Mouse (Mus musculus) hindbrain, embryonic 12.5 days (tissue): ENCODE measurements around the gene Cyp4x1. TPM values are rescaled to one million over a fixed set of nuclear protein-coding genes. Genes with fewer than 3 reads are reported as not detected.

Experiments used
- ATAC-seq: fragments of 200-750 bp; cut with Nextera tagmentation; 2 replicates; pipeline ENCODE4 v1.8.0; 2017; ENCODE audit warnings: moderate TSS enrichment; ENCODE audit not compliant: low FRiP score
- H3K27ac ChIP-seq: fragments of 300-500 bp; sonication (generic); 2 replicates; pipeline ENCODE4 v1.5.1; 2016; ENCODE audit warnings: mild to moderate bottlenecking
- H3K27me3 ChIP-seq: fragments of 300-500 bp; sonication (generic); 2 replicates; pipeline ENCODE4 v1.6.1; 2016; ENCODE audit warnings: mild to moderate bottlenecking
- H3K36me3 ChIP-seq: fragments of 300-500 bp; sonication (generic); 2 replicates; pipeline ENCODE4 v1.6.1; 2016; ENCODE audit warnings: mild to moderate bottlenecking
- H3K4me1 ChIP-seq: fragments of 300-500 bp; sonication (generic); 2 replicates; pipeline ENCODE4 v1.6.1; 2016
- H3K4me2 ChIP-seq: fragments of 300-500 bp; sonication (generic); replicated peaks from 2 replicates; pipeline ENCODE4 v1.6.1; 2016; ENCODE audit warnings: mild to moderate bottlenecking
- H3K4me3 ChIP-seq: fragments of 300-500 bp; sonication (generic); 2 replicates; pipeline ENCODE4 v1.5.1; 2016; ENCODE audit warnings: mild to moderate bottlenecking
- H3K9ac ChIP-seq: fragments of 300-500 bp; sonication (generic); 2 replicates; pipeline ENCODE4 v1.6.1; 2016; ENCODE audit warnings: mild to moderate bottlenecking, moderate library complexity
- H3K9me3 ChIP-seq: fragments of 300-500 bp; sonication (generic); replicated peaks from 2 replicates; pipeline ENCODE4 v1.6.1; 2016; ENCODE audit warnings: mild to moderate bottlenecking
- WGBS: fragments of 180-500 bp; shearing (Covaris S2); methylation state at CpG from one replicate; pipeline ENCODE4 v1.1.7; 2016; 5-methylcytosine and 5-hydroxymethylcytosine counted together
- polyA plus RNA-seq: library from polyadenylated mRNA; unstranded; fragments of >200 nt; fragmentation: Nextera tagmentation; extraction: Ambion mirVana; gene quantifications from 2 replicates; pipeline ENCODE4 v1.2.1, GENCODE M21; 2016

The Cyp4x1 gene
- polyA plus RNA-seq, 1 experiment from 2014 or later, result 1.9 TPM

DNA sequence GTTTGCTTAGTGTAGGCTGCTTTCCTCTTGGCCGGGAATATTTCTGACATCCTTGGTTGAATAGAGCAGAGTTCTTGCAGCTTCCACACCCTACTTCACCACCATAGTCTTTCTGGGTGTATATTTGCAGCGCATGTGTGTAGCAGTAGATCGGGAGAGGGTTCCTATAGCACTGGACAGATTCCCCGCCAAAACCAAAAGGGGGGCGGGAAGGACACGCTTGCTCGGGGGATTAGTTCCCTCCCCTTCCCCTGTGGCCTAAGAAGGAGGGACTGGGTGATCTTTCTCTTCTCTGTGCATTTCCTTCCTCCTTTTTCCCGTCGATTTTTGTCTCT lies 71.6 kb downstream of the Cyp4x1 start:
- Histone ChIP-seq H3K4me1 (peaks cover 11% of the 10 kb centered on the region), H3K9ac (peak overlapping the region; percentile 55; the same call in 1 of the 2 replicates), H3K36me3 (no peaks in the 10 kb centered on the region), H3K4me3 (peak overlapping the region; percentile 50), H3K27me3 (peaks cover 94% of the 10 kb centered on the region), H3K9me3 (no peaks in the 10 kb centered on the region), H3K4me2 (peak overlapping the region; percentile 97), H3K27ac (no peak overlapping the region)
- under 1% methylated on average over 9 of the region's 9 CpGs for WGBS
- no peak; the same call in 1 of the 2 replicates for ATAC-seq

DNA sequence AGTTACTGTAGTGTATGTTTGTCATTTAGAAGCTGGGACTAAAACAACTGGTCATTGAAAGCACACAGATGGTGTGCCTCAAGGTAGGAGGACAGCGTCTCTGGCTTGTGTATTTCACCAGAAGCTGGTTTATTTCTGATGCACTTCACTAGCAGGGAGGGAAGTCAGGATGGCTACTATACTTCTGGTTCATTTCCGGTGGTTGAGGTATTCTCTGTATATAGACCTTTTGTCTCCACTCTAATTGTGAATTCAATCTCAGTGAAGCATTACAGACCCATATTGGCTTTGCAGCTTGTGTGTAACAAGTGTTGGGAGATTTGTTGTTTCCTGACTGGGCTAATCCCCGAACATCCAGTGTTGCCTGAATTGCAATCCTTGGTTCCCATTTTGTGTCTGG lies 73.3 kb downstream of the Cyp4x1 start:
- no peaks in the 10 kb centered on the region for H3K9me3 ChIP-seq
- no peaks in the 10 kb centered on the region for H3K36me3 ChIP-seq
- peak overlapping the region; percentile 25; the same call in 1 of the 2 replicates for H3K4me2 ChIP-seq
- H3K9ac ChIP-seq, result no peak overlapping the region
- peaks cover 95% of the 10 kb centered on the region for H3K27me3 ChIP-seq
- WGBS, result 17% methylated on average over 3 of the region's 3 CpGs
- no peak overlapping the region for H3K27ac ChIP-seq
- peaks cover 22% of the 10 kb centered on the region for H3K4me1 ChIP-seq
- peak overlapping the region; percentile 10; the same call in 1 of the 2 replicates for H3K4me3 ChIP-seq
- no peak for ATAC-seq

DNA sequence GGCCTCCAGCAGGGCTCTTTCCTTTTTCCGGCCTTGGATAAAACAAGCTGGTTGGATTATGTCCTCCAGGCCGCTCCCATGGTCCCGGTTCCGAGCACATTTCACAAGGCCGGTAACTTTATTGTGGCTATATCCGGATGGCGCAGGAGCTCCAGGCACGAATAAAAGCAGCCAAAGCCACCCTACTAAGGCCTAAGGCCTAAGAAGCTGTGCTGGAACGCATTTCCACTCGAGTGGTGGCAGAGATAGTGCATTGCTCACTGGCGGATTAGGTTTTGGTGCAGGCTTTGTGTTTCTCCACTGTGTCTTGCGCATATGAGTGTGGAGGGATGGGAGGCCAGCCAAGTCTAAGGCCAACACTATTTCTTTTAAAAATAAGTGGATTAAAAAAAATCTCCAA lies 74.2 kb downstream of the Cyp4x1 start:
- no peaks in the 10 kb centered on the region for H3K36me3 ChIP-seq
- H3K9ac ChIP-seq, result no peak overlapping the region
- no peaks in the 10 kb centered on the region for H3K9me3 ChIP-seq
- H3K27me3 ChIP-seq, result peaks cover 95% of the 10 kb centered on the region
- peak overlapping the region; percentile 29 for H3K4me3 ChIP-seq
- WGBS, result 4% methylated on average over 12 of the region's 12 CpGs
- H3K4me1 ChIP-seq, result peaks cover 22% of the 10 kb centered on the region
- H3K4me2 ChIP-seq, result peak overlapping the region; percentile 25; the same call in 1 of the 2 replicates
- H3K27ac ChIP-seq, result peak overlapping the region; percentile 35; the same call in 1 of the 2 replicates
- no peak for ATAC-seq

DNA sequence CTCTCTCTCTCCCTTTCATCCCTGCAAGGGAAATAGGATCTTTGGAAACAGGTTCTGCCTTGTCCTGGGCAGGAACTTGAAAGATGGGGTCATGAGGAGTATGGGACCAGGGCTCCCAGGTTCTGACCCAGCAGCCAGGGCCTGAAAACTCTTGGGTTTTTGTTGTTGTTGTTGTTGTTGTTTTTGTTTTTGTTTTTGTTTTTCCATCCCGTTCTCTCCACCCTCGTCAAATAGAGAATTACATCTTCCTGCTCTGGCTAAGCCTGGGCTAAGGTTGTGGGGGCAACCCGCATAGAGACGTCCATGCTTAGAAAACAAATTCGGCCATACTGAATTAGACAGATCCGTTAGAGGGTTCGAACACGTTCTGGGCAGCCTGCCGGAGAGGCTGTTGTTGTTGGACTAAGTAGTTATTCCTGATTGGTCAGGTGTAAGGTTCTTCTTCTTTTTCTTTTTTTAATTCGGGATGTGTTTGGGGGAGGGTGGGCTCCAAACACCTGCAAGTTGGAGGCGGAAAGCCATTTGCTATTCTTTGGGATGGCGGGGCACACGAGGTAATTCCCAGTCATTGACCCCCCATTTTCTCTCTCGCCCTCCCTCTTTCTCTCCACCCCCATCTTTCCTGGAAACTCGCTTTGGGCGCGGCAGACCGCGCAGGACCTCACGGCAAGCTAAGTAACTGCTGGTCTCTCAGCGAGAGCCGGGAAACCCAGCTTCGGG lies 75.0 kb downstream of the Cyp4x1 start:
- no peak overlapping the region for H3K9ac ChIP-seq
- H3K27ac ChIP-seq, result peak overlapping the region; percentile 76; the same call in 1 of the 2 replicates
- under 1% methylated on average over 23 of the region's 23 CpGs for WGBS
- H3K4me3 ChIP-seq, result peak overlapping the region; percentile 29
- peak overlapping the region; percentile 25 for H3K4me2 ChIP-seq
- H3K27me3 ChIP-seq, result peaks cover 94% of the 10 kb centered on the region
- no peaks in the 10 kb centered on the region for H3K36me3 ChIP-seq
- H3K4me1 ChIP-seq, result peaks cover 22% of the 10 kb centered on the region
- H3K9me3 ChIP-seq, result no peaks in the 10 kb centered on the region
- ATAC-seq, result no peak

DNA sequence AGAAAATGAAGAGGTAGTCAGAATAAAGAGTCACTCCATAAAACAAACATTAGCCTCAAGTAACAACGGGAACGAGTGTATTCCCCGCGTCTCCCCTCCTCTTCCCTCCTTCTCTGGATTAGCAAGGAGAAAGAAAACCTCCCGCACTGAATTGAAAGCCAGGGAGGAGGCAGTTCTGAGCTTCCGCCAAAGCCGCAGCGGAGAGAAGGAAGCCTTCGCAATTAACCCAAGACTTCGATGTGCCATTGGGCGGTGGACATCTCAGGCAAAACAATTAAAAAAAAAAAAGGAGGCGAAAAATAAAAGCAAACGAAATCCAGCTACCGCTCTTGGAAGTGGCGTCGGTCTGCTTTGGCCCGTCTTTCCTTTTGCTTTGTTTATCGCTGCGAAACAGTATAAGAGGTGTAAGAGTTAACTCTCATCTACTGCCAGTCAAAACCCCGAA lies 75.7 kb downstream of the Cyp4x1 start:
- H3K4me2 ChIP-seq, result 0 out of 2 replicates have a peak overlapping the region, but pooled peaks have one; percentile 4
- WGBS, result under 1% methylated on average over 20 of the region's 20 CpGs
- H3K27me3 ChIP-seq, result peaks cover 94% of the 10 kb centered on the region
- no peak for ATAC-seq
- H3K9ac ChIP-seq, result no peak overlapping the region
- no peaks in the 10 kb centered on the region for H3K36me3 ChIP-seq
- peak overlapping the region; percentile 29 for H3K4me3 ChIP-seq
- H3K9me3 ChIP-seq, result no peaks in the 10 kb centered on the region
- peaks cover 18% of the 10 kb centered on the region for H3K4me1 ChIP-seq
- H3K27ac ChIP-seq, result peak overlapping the region; percentile 76; the same call in 1 of the 2 replicates

DNA sequence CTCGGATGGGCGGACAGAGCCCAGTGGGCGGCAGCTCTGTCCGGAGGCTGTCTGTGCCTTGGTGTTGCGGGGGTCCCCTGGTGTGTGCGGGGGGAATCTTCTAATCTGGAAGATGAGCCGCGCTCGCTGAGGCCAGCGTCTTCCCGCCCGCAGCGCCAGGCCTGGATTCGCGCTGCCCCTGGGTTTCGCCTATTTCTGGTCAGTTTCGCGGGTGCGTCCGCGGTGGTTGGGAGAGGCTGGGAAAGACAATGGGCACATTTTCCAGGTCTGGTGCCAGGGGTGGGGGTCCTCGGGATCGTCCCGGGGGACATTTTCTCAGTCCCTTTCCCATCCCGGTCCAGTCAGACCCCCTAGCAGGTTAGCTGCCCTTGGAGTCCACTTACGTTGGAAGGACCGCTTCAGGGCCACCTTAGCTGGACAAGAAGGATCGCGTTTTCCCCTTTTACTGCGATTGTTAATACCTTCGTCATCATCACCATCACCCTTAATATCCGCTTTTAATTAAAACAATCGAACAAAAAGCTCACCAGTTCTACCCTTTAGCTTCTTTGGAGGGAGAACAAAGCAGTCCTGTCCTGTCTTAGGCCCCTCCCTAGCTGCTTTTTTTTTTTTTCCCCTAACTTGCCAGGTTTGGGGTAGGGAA lies 76.3 kb downstream of the Cyp4x1 start:
- Histone ChIP-seq H3K27ac (peak overlapping the region; percentile 76), H3K36me3 (no peaks in the 10 kb centered on the region), H3K9ac (peak overlapping the region; percentile 43), H3K9me3 (no peaks in the 10 kb centered on the region), H3K27me3 (peaks cover 94% of the 10 kb centered on the region), H3K4me1 (peaks cover 13% of the 10 kb centered on the region), H3K4me2 (peak overlapping the region; percentile 52), H3K4me3 (peak overlapping the region; percentile 29)
- peak; percentile 20; the same call in 1 of the 2 replicates for ATAC-seq
- under 1% methylated on average over 33 of the region's 33 CpGs for WGBS

DNA sequence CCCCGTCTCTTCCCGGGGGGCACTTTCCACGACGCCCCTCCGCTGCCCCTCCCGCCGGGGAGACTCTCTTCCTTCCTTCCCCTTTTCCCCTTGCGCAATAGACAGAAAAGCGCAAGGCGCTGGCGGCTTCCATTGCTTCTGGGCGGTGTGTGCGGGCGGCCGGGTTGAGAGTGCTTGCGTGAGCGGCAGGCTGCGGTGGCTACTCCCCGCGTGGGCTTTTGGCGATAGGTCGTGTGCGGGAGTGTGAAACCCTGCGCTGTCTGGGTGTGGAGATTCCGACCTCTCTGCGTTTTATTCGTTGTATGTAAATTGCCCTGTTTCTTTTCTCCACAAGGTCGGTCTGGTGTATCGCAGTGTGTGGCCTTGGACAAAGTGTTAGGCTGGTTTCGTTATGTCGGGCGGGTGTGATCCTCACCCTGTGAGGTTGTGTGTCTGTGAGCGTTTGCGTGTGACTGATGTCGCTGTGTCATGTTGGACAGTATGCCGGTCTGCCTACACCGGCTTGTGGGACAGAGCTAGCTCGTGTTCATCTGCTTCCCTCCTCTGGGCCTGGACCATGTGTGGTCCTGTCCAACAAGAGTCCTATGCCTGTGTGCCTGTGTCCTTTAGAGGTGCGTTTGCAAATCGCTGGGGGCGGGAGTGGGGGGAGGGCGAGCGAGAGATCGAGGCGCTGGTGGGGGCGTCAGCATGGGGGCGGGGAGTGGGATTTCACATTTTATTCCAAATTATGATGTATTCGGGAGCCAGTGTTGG lies 77.0 kb downstream of the Cyp4x1 start:
- Histone ChIP-seq H3K27me3 (peaks cover 94% of the 10 kb centered on the region), H3K9ac (peak overlapping the region; percentile 43), H3K4me2 (peak overlapping the region; percentile 52), H3K4me1 (peaks cover 15% of the 10 kb centered on the region), H3K36me3 (no peaks in the 10 kb centered on the region), H3K9me3 (no peaks in the 10 kb centered on the region), H3K27ac (peak overlapping the region; percentile 76), H3K4me3 (peak overlapping the region; percentile 29)
- peak; percentile 81 for ATAC-seq
- WGBS, result 1% methylated on average over 47 of the region's 48 CpGs

DNA sequence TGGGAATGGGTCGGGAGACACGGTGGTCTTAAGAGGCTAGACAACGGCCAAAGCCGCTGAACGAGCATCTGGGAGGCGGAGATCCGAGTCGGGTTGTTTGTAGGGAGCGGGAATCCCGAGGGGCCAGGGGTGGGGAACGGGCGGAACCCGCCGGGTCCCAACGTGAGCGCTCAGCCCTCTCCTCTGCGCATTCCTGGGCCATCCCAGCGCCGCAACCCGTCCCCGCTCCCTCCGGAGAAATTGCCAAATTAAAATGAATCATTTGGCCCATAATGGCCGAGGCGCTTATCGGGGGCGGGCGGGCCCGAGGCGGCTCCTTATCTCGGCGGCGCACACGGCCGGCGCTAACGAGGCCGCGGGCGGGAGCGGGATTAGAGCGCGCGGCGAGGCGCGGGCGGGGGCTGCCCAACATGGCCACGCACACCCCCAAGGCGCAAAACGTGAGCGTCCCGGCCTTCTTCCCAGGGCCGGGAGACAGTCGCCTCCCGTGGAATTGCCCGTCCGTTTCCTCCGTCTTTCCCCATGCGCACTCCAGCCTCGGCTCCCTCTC lies 77.6 kb downstream of the Cyp4x1 start, which contains the start of gene Tal1:
TSS of gene Tal1 (plus strand) at position 56 of the 550 bp plus-strand sequence.
- Histone ChIP-seq H3K36me3 (no peaks in the 10 kb centered on the region), H3K27me3 (peaks cover 94% of the 10 kb centered on the region), H3K9me3 (no peaks in the 10 kb centered on the region), H3K4me1 (peaks cover 15% of the 10 kb centered on the region), H3K27ac (peak within 1 kb of the TSS; percentile 76), H3K4me3 (peak within 1 kb of the TSS; percentile 29), H3K4me2 (peak within 1 kb of the TSS; percentile 52), H3K9ac (peak within 1 kb of the TSS; percentile 43)
- ATAC-seq, result peak; percentile 65
- WGBS, result under 1% methylated on average over 58 of the region's 60 CpGs

Other genes starting within 250 kb of the Cyp4x1 start
- 2.2 and 2.8 TPM in 2 replicates for gene Foxd2, start 225.4 kb downstream of the Cyp4x1 start, polyA plus RNA-seq
- not detected in 2 replicates for gene Foxe3, start 208.3 kb downstream of the Cyp4x1 start, polyA plus RNA-seq
- gene Cmpk1, start 147.0 kb downstream of the Cyp4x1 start, polyA plus RNA-seq, result 137 and 161 TPM in 2 replicates
- gene Stil, start 134.1 kb downstream of the Cyp4x1 start, polyA plus RNA-seq, result 12.3 and 12.8 TPM in 2 replicates
- 6.0 and 7.0 TPM in 2 replicates for gene Tal1, start 77.9 kb downstream of the Cyp4x1 start, polyA plus RNA-seq
- gene Pdzk1ip1, start 45.6 kb downstream of the Cyp4x1 start, polyA plus RNA-seq, result 13.1 and 15.2 TPM in 2 replicates
- not detected in 2 replicates for gene Cyp4a29, start 107.8 kb upstream of the Cyp4x1 start, polyA plus RNA-seq
- gene Cyp4a12a, start 164.8 kb upstream of the Cyp4x1 start, polyA plus RNA-seq, result not detected in 2 replicates